Mouse (Mus musculus) hindbrain, postnatal 0 days (tissue): ENCODE measurements at regions not wholly inside any gene's neighbourhood (a gene's known extent, or its start where the extent isn't known, plus 50 kb on each side); places are given as distances from the start of the nearest gene placed in this dataset.

Experiments used
- ATAC-seq: fragments of 200-750 bp; cut with Nextera tagmentation; 2 replicates; pipeline ENCODE4 v1.8.0; 2017; ENCODE audit warnings: mild to moderate bottlenecking, moderate TSS enrichment, moderate library complexity
- DNase-seq: peaks from one replicate; pipeline ENCODE4 v3.0.0-alpha.2; 2015; ENCODE audit warnings: low spot score
- H3K27ac ChIP-seq: fragments of 300-500 bp; sonication (generic); 2 replicates; pipeline ENCODE4 v1.5.1; 2014; ENCODE audit warnings: mild to moderate bottlenecking
- H3K27me3 ChIP-seq: fragments of 300-500 bp; sonication (generic); 2 replicates; pipeline ENCODE4 v1.6.1; 2014; ENCODE audit warnings: low read length, mixed read lengths; ENCODE audit not compliant: insufficient read depth
- H3K36me3 ChIP-seq: fragments of 300-500 bp; sonication (generic); 2 replicates; pipeline ENCODE4 v1.6.1; 2014; ENCODE audit warnings: low read length, mixed read lengths; ENCODE audit not compliant: insufficient read depth
- H3K4me1 ChIP-seq: fragments of 300-500 bp; sonication (generic); 2 replicates; pipeline ENCODE4 v1.6.1; 2014; ENCODE audit warnings: antibody characterized with exemption, low read length, mixed read lengths; ENCODE audit not compliant: insufficient read depth
- H3K4me2 ChIP-seq: fragments of 300-500 bp; sonication (generic); 2 replicates; pipeline ENCODE4 v1.6.1; 2014; ENCODE audit warnings: low read depth, mild to moderate bottlenecking, low read length, moderate library complexity, mixed read lengths
- H3K4me3 ChIP-seq: fragments of 300-500 bp; sonication (generic); 2 replicates; pipeline ENCODE4 v1.5.1; 2014; ENCODE audit warnings: low read length
- H3K9ac ChIP-seq: fragments of 300-500 bp; sonication (generic); replicated peaks from 2 replicates; pipeline ENCODE4 v1.6.1; 2014; ENCODE audit warnings: mild to moderate bottlenecking, low read length, moderate library complexity, mixed read lengths
- H3K9me3 ChIP-seq: fragments of 300-500 bp; sonication (generic); 2 replicates; pipeline ENCODE4 v1.6.1; 2016; ENCODE audit warnings: low read length, mixed read lengths
- CTCF ChIP-seq: IDR thresholded peaks from 2 replicates; pipeline ENCODE4 v1.5.1; 2016; ENCODE audit warnings: antibody characterized with exemption, control low read depth, low read depth
- WGBS: fragments of 180-500 bp; shearing (Covaris S2); extraction: QIAGEN DNeasy Blood & Tissue Kit; methylation state at CpG from one replicate; pipeline ENCODE4 v1.1.7; 2014; 5-methylcytosine and 5-hydroxymethylcytosine counted together

DNA sequence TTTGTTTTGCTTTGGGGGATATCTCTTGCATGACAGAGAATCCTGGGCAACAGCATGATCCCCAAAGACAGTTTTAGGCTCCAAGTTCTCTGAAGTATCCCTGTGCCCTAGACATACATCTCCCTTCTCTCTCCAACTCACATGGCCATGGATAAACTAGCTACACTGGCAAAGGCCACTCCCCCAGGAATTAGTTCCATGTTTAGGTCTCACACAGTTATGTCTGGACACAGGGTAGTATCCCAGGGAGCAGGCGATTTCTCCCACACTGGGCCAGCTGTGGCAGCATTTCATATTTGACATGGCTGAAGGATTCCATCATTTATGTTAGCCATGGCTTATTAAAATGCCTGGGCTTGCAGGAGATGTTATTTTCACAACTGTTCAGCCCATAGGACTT lies 102.5 kb upstream of the Rgma start:
- 78% methylated on average over 1 of the region's 1 CpGs for WGBS
- no peaks in the 10 kb centered on the region for H3K4me1 ChIP-seq
- no peak overlapping the region for H3K4me2 ChIP-seq
- no peak overlapping the region for H3K4me3 ChIP-seq
- DNase-seq (no peak), ATAC-seq (no peak)
- no peaks in the 10 kb centered on the region for H3K27me3 ChIP-seq
- no peak overlapping the region for H3K27ac ChIP-seq
- H3K36me3 ChIP-seq = no peaks in the 10 kb centered on the region
- H3K9me3 ChIP-seq = no peaks in the 10 kb centered on the region
- H3K9ac ChIP-seq = no peak overlapping the region
- TF ChIP-seq CTCF = no peak

- no peak overlapping the region for H3K4me2 ChIP-seq
- WGBS = 81% methylated on average over 9 of the region's 9 CpGs
- ATAC-seq (no peak), DNase-seq (no peak)
- no peaks in the 10 kb centered on the region for H3K4me1 ChIP-seq
- TF ChIP-seq CTCF = no peak
- no peaks in the 10 kb centered on the region for H3K36me3 ChIP-seq
- H3K9ac ChIP-seq = no peak overlapping the region
- H3K4me3 ChIP-seq = no peak overlapping the region
- H3K27ac ChIP-seq = no peak overlapping the region
- no peaks in the 10 kb centered on the region for H3K27me3 ChIP-seq
- H3K9me3 ChIP-seq = no peaks in the 10 kb centered on the region
Observed at GRCm38 (mm10) chr7:73275814-73276271, 99.5 kb upstream of the Rgma start.

GRCm38 (mm10) chr7:73278616-73279015 lies 96.7 kb upstream of the Rgma start:
- ATAC-seq = no peak
- Histone ChIP-seq H3K27me3 (no peaks in the 10 kb centered on the region), H3K36me3 (no peaks in the 10 kb centered on the region), H3K9me3 (no peaks in the 10 kb centered on the region), H3K27ac (no peak overlapping the region), H3K4me3 (no peak overlapping the region), H3K9ac (no peak overlapping the region), H3K4me1 (no peaks in the 10 kb centered on the region), H3K4me2 (no peak overlapping the region)
- TF ChIP-seq CTCF = no peak
- 78% methylated on average over 6 of the region's 6 CpGs for WGBS
- DNase-seq = no peak

DNA sequence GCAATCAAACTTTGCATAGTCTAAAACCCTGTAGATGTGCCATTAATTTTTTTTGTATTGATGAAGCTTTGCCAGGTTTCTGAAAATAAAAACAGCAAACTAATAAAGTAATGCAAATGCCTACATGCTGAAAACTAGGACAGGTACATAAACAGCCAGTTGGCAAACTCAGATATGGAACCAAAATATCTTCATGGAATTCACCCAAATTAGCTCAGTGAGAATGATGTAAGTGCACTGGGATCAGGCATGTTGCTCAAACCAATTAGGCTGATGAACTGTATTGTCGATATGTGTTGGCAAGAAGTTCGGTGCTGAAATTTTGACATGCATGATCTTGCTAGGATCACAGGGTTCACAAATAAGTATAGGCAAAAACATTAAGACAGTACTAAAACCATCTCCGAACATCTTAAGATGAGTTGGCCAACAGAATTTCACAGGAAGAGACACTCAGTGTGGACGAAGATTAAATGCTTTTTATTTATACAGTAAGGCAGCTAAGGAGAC lies 95.3 kb upstream of the Rgma start:
- Histone ChIP-seq H3K9me3 (no peaks in the 10 kb centered on the region), H3K9ac (no peak overlapping the region), H3K4me3 (no peak overlapping the region), H3K4me1 (no peaks in the 10 kb centered on the region), H3K36me3 (no peaks in the 10 kb centered on the region), H3K27me3 (no peaks in the 10 kb centered on the region), H3K27ac (no peak overlapping the region), H3K4me2 (no peak overlapping the region)
- no peak for TF ChIP-seq CTCF
- ATAC-seq (no peak), DNase-seq (no peak)
- 87% methylated on average over 4 of the region's 4 CpGs for WGBS

DNA sequence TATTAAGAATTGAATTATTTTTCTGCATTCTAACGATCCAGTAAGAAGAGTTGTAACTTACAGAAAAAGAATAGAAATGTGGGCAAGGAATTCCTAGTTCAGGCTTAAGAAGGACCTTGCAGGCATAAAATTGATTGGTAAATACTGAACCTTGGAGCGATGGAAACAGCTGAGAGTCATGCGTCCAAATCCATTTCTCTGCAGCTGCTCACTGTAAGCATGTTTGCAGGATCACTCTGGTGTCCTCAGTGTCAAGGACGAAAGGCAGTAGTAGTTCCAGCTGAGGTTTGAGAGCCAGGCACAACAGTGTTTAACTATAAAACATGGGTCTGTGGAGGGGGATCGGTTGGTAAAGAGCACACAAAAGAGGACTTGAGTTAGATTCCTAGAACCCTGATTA lies 89.1 kb upstream of the Rgma start:
- no peak for DNase-seq
- Histone ChIP-seq H3K4me2 (no peak overlapping the region), H3K4me3 (no peak overlapping the region), H3K4me1 (no peaks in the 10 kb centered on the region), H3K9ac (no peak overlapping the region), H3K9me3 (no peaks in the 10 kb centered on the region), H3K27me3 (no peaks in the 10 kb centered on the region), H3K27ac (no peak overlapping the region), H3K36me3 (no peaks in the 10 kb centered on the region)
- 85% methylated on average over 5 of the region's 5 CpGs for WGBS
- ATAC-seq = no peak
- TF ChIP-seq CTCF = no peak

GRCm38 (mm10) chr7:73293337-73293736 lies 82.0 kb upstream of the Rgma start:
- Histone ChIP-seq H3K27ac (no peak overlapping the region), H3K4me1 (no peaks in the 10 kb centered on the region), H3K9ac (no peak overlapping the region), H3K9me3 (no peaks in the 10 kb centered on the region), H3K27me3 (no peaks in the 10 kb centered on the region), H3K4me3 (no peak overlapping the region), H3K4me2 (no peak overlapping the region), H3K36me3 (no peaks in the 10 kb centered on the region)
- WGBS = 74% methylated on average over 4 of the region's 4 CpGs
- ATAC-seq (no peak), DNase-seq (no peak)
- TF ChIP-seq CTCF = no peak

GRCm38 (mm10) chr7:73294399-73294798 lies 80.9 kb upstream of the Rgma start:
- Histone ChIP-seq H3K4me1 (no peaks in the 10 kb centered on the region), H3K4me2 (no peak overlapping the region), H3K36me3 (no peaks in the 10 kb centered on the region), H3K27me3 (no peaks in the 10 kb centered on the region), H3K27ac (no peak overlapping the region), H3K9ac (no peak overlapping the region), H3K9me3 (no peaks in the 10 kb centered on the region), H3K4me3 (no peak overlapping the region)
- DNase-seq = no peak
- TF ChIP-seq CTCF = no peak
- ATAC-seq = no peak
- 92% methylated on average over 6 of the region's 6 CpGs for WGBS
